Mouse (Mus musculus): Measurements from ENCODE around the gene Hspa12b. TPM values are rescaled to one million over a fixed set of nuclear protein-coding genes. Genes with fewer than 3 reads are reported as not detected.

Hspa12b gene
- polyA plus RNA-seq, 1 experiment from 2014 or later, result 4.2 TPM

DNA sequence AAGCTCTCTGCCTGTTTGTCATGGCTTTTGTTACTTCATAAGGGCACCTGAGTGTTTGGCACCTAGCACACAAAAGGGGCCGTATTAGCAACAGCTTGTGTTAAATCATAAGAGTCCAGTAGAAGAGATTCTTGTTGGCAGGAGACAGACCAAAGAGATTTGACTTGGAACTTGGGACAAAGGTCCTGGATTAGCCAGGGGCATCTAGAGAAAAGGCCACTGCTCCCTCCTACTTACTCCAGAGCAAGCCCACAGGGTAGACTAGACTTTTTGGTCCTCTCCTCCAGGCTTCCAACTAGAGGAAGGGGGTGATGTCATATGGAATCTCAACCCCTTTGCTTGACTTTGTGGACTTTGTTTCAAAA lies 48.8 kb downstream of the Hspa12b start:
- WGBS (ENCODE audit: insufficient replicate concordance), result 90% methylated on average over 1 of the region's 1 CpGs
- no peak overlapping the region for H3K4me2 ChIP-seq
- H3K36me3 ChIP-seq, result peaks cover 27% of the 10 kb centered on the region
- H3K27ac ChIP-seq, result no peak overlapping the region; the same call in 1 of the 2 replicates
- H3K9ac ChIP-seq, result no peak overlapping the region
- peaks cover 73% of the 10 kb centered on the region for H3K4me1 ChIP-seq
- H3K27me3 ChIP-seq (replicated peaks), result peaks cover 36% of the 10 kb centered on the region
- H3K9me3 ChIP-seq (replicated peaks), result no peaks in the 10 kb centered on the region
- H3K4me3 ChIP-seq, result no peak overlapping the region
- no peak for ATAC-seq

DNA sequence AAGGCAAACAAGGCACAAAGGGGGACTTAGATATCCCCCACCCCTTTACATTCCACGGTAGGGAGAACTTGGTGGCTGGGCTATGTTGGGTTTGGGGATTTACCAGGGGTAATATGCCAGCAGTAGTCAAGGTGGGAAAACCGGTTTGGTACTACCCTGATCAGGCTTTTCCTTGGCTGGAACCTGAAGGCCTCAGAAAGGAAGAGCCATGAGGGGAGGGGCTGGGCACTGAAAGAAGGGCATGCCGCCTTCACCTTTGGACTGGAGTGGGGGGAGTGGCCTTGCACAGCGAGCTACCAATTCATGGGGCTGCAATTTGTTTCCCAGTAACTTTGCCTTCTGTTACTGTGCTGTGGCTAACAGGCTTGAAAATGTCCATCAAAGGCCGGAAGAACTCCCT lies 49.4 kb downstream of the Hspa12b start:
- WGBS (ENCODE audit: insufficient replicate concordance), result 68% methylated on average over 5 of the region's 5 CpGs
- Histone ChIP-seq H3K4me2 (peak overlapping the region; percentile 98; the same call in 1 of the 2 replicates), H3K27ac (0 out of 2 replicates have a peak overlapping the region, but pooled peaks have one; percentile 8), H3K9ac (no peak overlapping the region), H3K36me3 (peaks cover 27% of the 10 kb centered on the region), H3K4me3 (no peak overlapping the region), H3K9me3 (replicated peaks) (no peaks in the 10 kb centered on the region), H3K27me3 (replicated peaks) (peaks cover 31% of the 10 kb centered on the region), H3K4me1 (peaks cover 71% of the 10 kb centered on the region)
- no peak for ATAC-seq

DNA sequence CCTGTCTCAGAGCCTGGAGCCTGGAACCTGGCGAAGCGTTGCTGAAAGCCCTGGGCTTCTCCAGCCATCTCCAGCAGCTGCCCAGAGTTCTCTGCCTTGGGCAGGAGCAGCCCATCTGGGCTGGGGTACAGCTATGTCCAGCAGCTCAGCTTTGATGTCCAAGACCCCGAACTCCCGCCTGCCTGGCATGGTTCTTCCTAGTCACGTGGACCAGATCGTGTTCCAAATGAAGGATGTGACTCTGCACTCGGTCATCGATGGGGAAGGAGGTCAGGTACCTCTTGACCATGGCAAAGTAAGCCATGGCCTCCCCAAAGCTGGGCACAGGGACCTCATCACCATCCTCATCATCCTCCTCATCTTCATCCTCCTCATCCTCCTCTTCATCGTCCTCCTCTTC lies 50.9 kb downstream of the Hspa12b start:
- Histone ChIP-seq H3K27me3 (replicated peaks) (peaks cover 16% of the 10 kb centered on the region), H3K27ac (peak overlapping the region; percentile 21; the same call in 1 of the 2 replicates), H3K9me3 (replicated peaks) (no peaks in the 10 kb centered on the region), H3K4me2 (peak overlapping the region; percentile 98), H3K4me3 (peak overlapping the region; percentile 75), H3K36me3 (peaks cover 27% of the 10 kb centered on the region), H3K9ac (peak overlapping the region; percentile 90), H3K4me1 (peaks cover 56% of the 10 kb centered on the region)
- ATAC-seq, result no peak
- 84% methylated on average over 9 of the region's 9 CpGs for WGBS (ENCODE audit: insufficient replicate concordance)

DNA sequence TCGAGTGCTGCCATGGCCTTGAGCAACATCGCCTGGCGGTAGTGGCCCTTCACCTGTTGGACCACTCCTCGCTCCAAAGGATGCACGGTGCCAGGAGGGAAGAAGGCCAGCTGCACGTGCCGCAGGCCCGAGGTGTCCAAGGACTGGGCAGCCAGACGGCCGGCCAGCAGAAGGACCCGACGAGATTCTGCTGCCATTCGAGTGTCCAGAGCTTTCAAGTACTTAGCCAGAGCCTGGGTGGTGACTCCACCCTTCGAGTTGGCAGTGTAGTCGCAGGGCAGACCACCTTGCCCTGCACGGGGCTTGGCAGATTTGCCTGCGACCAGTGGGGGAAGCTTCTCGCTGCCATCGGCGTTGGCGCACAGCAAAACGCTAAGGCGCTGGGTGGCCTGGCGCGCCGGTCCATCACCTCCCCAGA lies 51.8 kb downstream of the Hspa12b start:
- Histone ChIP-seq H3K4me2 (peak overlapping the region; percentile 98), H3K27me3 (replicated peaks) (peaks cover 7% of the 10 kb centered on the region), H3K9me3 (replicated peaks) (no peaks in the 10 kb centered on the region), H3K4me1 (peaks cover 56% of the 10 kb centered on the region), H3K4me3 (peak overlapping the region; percentile 75), H3K27ac (peak overlapping the region; percentile 83), H3K36me3 (peaks cover 27% of the 10 kb centered on the region), H3K9ac (peak overlapping the region; percentile 90)
- WGBS (ENCODE audit: insufficient replicate concordance), result 45% methylated on average over 26 of the region's 26 CpGs
- no peak for ATAC-seq

DNA sequence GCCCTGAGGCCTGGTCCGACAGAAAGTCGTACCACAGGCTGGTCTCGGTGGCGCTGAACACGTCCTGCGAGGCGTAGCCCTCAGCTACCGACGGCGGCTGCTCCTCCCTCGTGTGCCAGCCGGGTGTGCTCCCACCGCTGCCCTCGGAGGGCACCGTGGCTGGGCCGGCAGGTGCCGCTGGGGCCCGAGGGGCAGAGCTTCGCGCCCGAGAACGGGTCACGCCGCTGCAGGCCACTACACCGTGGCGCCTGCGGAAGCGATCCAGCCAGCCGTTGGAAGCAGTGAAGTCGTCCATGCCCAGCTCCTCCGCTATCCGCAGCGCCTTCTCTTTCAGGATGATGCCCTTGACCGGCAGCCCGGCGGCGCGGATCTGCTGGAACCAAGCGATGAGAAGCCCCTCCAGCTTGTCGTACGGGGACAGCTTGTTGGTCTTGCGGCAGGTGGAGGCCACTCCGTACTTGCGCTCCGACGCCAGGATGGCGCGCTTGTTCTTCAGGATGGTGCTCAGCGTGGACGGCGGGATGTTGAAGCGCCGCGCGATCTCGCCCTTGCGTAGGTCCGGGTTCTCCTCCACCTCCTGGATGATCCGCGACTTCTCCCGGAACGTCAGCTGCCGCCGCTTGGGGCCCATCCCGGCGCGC lies 52.3 kb downstream of the Hspa12b start:
- peak overlapping the region; percentile 90 for H3K9ac ChIP-seq
- H3K27ac ChIP-seq, result peak overlapping the region; percentile 83
- peak; percentile 65 for ATAC-seq
- WGBS (ENCODE audit: insufficient replicate concordance), result 1% methylated on average over 67 of the region's 67 CpGs
- H3K27me3 ChIP-seq (replicated peaks), result peaks cover 2% of the 10 kb centered on the region; the same call in 1 of the 2 replicates
- peaks cover 52% of the 10 kb centered on the region for H3K4me1 ChIP-seq
- H3K4me2 ChIP-seq, result peak overlapping the region; percentile 98
- peak overlapping the region; percentile 75 for H3K4me3 ChIP-seq
- H3K9me3 ChIP-seq (replicated peaks), result no peaks in the 10 kb centered on the region
- peaks cover 27% of the 10 kb centered on the region for H3K36me3 ChIP-seq

DNA sequence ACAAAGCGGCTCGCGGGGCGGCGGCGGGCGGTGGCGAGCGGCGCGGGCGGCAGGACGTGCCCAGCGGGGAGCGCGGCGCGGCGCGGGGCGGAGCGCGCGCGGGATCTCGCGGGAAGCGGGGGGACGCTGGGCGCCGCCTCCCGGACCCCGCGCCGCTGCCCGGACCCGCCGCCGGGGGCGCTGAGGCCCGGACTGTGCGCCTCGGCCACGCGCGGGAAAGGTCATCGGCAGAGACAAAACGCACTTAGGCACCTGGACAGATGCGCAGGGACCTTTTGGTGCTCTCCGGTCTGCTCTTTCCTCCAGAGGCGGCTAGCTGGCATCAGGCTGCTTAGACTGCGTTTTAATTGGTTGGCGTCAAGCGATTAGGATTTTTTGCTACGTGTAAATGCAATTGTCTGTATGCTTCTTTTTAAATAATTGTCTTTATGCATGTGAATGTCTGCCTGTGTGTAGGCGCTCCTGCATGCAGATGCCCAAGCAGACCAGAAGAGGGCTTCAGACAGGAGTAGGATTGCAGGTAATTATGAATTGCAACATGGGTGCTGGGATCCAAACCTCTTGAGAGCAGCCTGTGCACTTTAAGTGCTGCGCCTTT lies 53.0 kb downstream of the Hspa12b start, which contains the start of gene Cenpb:
Gene Cenpb, minus strand, starts transcription at position 78 of the 598 bp plus-strand sequence.
- Histone ChIP-seq H3K27ac (peak within 1 kb of the TSS; percentile 83), H3K4me3 (peak within 1 kb of the TSS; percentile 75), H3K9ac (peak within 1 kb of the TSS; percentile 90), H3K27me3 (replicated peaks) (0 out of 2 replicates have a peak, but pooled peaks cover 2% of the 10 kb centered on the region), H3K4me1 (peaks cover 45% of the 10 kb centered on the region), H3K4me2 (peak within 1 kb of the TSS; percentile 98), H3K36me3 (peaks cover 27% of the 10 kb centered on the region), H3K9me3 (replicated peaks) (no peaks in the 10 kb centered on the region)
- 3% methylated on average over 37 of the region's 57 CpGs for WGBS (ENCODE audit: insufficient replicate concordance)
- peak; percentile 83 for ATAC-seq

DNA sequence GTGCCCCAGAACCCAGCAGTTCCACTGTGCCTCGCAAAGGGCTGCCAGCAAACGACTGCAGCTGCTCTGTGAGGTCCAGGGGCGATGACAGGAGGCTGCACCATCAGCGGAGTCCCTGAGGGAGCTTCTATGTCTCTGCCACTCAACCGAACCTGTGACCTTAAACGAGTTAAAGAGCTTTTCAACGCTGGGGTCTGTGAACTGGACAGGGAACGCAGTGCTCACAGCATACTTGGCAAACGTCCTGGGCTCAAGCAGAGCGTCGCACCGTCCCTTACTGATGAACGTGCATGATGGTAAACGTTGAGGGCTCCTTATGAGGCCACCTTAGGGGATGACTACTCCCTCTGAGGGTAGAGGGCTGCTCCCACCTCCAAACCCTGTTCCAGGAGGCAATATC lies 59.3 kb downstream of the Hspa12b start:
- H3K9ac ChIP-seq, result peak overlapping the region; percentile 97
- H3K4me3 ChIP-seq, result peak overlapping the region; percentile 90
- H3K4me1 ChIP-seq, result peaks cover 55% of the 10 kb centered on the region
- peak overlapping the region; percentile 91 for H3K4me2 ChIP-seq
- peaks cover 9% of the 10 kb centered on the region for H3K27me3 ChIP-seq (replicated peaks)
- WGBS (ENCODE audit: insufficient replicate concordance), result 4% methylated on average over 14 of the region's 14 CpGs
- peak overlapping the region; percentile 94 for H3K27ac ChIP-seq
- ATAC-seq, result peak; percentile 11
- peaks cover 33% of the 10 kb centered on the region for H3K36me3 ChIP-seq
- H3K9me3 ChIP-seq (replicated peaks), result no peaks in the 10 kb centered on the region

DNA sequence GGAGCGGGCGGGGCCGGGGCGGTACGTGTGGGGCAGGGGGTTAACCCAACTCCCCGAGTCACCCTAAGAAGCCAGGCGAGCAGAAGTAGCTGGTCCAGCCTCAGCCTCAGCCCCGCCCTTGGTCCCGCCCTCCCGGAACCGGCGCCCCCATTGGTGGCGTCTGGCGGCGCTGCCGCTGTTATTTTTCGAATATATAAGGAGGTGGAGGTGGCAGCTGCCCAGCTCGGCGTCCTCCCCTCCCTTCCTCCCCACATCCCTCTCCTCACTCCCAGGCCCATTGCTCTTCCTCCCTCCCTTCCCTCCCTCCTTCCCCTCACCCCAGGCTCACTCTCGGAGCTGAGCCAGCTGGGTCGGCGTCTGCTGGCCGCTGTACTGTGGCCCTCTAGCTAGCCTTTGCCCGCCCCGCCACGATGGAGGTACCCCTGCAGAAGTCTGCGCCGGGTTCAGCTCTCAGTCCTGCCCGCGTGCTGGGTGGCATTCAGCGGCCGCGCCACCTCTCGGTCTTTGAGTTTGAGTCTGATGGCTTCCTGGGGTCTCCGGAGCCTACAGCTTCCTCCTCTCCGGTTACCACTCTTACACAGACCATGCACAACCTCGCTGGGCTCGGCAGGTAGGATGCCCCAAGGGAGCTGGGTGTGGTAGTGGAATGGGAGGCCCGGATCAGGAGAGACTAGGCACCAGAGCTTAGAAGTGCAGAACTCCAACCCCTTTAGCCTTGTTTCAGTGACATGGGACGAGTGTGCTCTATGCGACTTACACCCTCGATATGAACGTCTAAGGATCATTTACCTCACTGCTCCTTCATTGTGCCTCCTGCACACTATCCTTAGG lies 59.9 kb downstream of the Hspa12b start, which contains the start of the genes Cdc25b and Spef1:
Gene Cdc25b, plus strand, starts transcription at position 179 of the 831 bp plus-strand sequence.
Gene Spef1, minus strand, starts transcription at position 512 of the 831 bp plus-strand sequence.
- Histone ChIP-seq H3K9me3 (replicated peaks) (no peaks in the 10 kb centered on the region), H3K36me3 (peaks cover 39% of the 10 kb centered on the region), H3K9ac (peak within 1 kb of the TSS; percentile 97), H3K4me3 (peak within 1 kb of the TSS; percentile 90), H3K27ac (peak within 1 kb of the TSS; percentile 94), H3K27me3 (replicated peaks) (peaks cover 9% of the 10 kb centered on the region), H3K4me1 (peaks cover 55% of the 10 kb centered on the region), H3K4me2 (peak within 1 kb of the TSS; percentile 91)
- peak; percentile 91 for ATAC-seq
- WGBS (ENCODE audit: insufficient replicate concordance), result 2% methylated on average over 42 of the region's 43 CpGs

DNA sequence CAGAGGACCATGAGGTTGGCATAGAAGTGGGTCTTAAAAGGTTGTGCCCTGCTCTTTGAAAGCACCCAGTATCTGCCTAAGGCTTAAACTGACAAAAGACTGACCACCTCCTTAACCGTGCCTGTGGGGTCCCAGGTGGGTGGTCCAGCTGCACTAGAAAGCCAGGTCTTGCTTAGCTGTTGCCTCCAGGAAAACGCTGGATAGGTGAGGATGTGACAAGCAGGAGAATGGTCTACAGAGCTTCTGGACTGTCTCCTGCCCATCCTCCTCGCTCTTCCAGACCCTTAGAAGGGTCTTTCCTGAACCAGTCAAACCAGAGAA lies 60.5 kb downstream of the Hspa12b start:
- no peak for ATAC-seq
- H3K27me3 ChIP-seq (replicated peaks), result peaks cover 9% of the 10 kb centered on the region

DNA sequence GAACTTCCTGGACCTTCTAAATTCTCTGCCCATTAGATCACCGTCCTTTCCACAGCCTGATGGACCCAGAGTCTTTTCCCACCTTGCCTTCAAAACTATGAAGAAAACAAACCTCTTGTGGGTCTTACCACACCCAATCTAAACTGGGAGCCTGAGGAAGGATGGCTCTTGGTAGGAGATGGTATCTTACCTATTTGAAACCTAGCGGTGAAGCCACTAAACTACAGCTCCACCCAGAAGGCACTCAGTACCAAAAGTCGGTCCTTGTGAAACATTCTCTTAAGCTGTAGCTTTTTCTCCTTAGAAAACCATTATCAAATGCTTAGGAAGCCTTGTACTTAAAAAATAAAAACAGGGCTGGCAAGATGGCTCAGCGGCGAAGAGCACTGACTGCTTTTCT lies 61.2 kb downstream of the Hspa12b start:
- 66% methylated on average over 5 of the region's 5 CpGs for WGBS (ENCODE audit: insufficient replicate concordance)
- Histone ChIP-seq H3K4me1 (peaks cover 55% of the 10 kb centered on the region), H3K27ac (peak overlapping the region; percentile 94), H3K4me2 (peak overlapping the region; percentile 91), H3K4me3 (peak overlapping the region; percentile 90), H3K9me3 (replicated peaks) (no peaks in the 10 kb centered on the region), H3K9ac (peak overlapping the region; percentile 97), H3K27me3 (replicated peaks) (peaks cover 9% of the 10 kb centered on the region), H3K36me3 (peaks cover 53% of the 10 kb centered on the region)
- ATAC-seq, result no peak

More for the DNA sequence above, 60.5 kb downstream of the Hspa12b start:
- Histone ChIP-seq H3K27ac (peak overlapping the region; percentile 94), H3K4me1 (peaks cover 55% of the 10 kb centered on the region), H3K9ac (peak overlapping the region; percentile 97), H3K36me3 (peaks cover 45% of the 10 kb centered on the region), H3K4me3 (peak overlapping the region; percentile 90), H3K4me2 (peak overlapping the region; percentile 91), H3K9me3 (replicated peaks) (no peaks in the 10 kb centered on the region)
- WGBS (ENCODE audit: insufficient replicate concordance), result 26% methylated on average over 3 of the region's 3 CpGs

DNA sequence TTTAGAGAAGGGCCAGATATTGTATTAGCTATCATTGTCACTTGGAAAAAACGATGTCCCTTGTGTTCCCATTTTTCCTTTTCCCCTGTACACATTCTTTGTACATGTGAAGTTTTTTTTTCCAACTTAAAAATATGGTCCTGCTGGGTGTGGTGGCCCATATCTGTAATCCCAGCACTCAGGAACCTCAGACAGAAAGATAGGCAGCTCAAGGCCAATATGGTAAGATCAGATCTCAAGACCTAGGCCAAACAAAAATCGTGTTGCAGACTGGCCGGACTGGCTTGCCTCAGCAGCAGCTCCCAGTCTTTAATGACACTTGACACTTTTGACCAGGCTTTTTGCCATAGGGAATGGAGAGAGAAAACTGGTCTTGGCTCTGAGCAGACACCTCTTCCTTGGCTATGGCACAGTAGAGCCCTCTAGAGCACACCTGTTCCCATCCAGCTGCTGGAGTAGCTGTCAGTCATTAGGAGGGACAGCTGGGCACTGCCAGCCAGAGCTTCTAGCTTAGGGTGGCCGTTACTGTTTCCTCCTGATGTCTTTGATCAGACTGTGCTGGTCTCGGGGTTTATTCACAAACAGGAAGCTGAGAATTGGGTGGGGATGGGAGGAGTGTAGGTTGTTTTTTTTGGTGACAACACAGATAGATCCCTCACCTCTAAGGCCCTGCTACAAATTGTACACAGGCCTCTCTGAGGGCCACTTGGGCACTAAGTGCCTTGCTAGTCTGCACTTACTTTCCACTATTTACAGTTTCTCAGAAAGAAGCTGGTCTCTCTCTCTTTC lies 62.6 kb downstream of the Hspa12b start:
- peak overlapping the region; percentile 97 for H3K9ac ChIP-seq
- no peaks in the 10 kb centered on the region for H3K9me3 ChIP-seq (replicated peaks)
- H3K27ac ChIP-seq, result peak overlapping the region; percentile 94
- H3K4me2 ChIP-seq, result peak overlapping the region; percentile 91
- ATAC-seq, result peak; percentile 61
- H3K4me3 ChIP-seq, result peak overlapping the region; percentile 90
- H3K4me1 ChIP-seq, result peaks cover 55% of the 10 kb centered on the region
- peaks cover 9% of the 10 kb centered on the region for H3K27me3 ChIP-seq (replicated peaks)
- peaks cover 67% of the 10 kb centered on the region for H3K36me3 ChIP-seq
- 26% methylated on average over 5 of the region's 5 CpGs for WGBS (ENCODE audit: insufficient replicate concordance)
